Mouse (Mus musculus) embryonic facial prominence, embryonic 14.5 days (tissue): ENCODE measurements around the gene Efemp2. TPM values are rescaled to one million over a fixed set of nuclear protein-coding genes. Genes with fewer than 3 reads are reported as not detected.
A peak's percentile ranks its signal among the peaks of the same experiment; 100 is the strongest.

Source experiments
- ATAC-seq: fragments of 200-750 bp; cut with Nextera tagmentation; 2 replicates; pipeline ENCODE4 v1.8.0; 2017; ENCODE audit warnings: low read depth, moderate number of reproducible peaks, moderate TSS enrichment
- DNase-seq: peaks from one replicate; pipeline ENCODE4 v3.0.0-alpha.2; 2015; ENCODE audit warnings: low spot score
- H3K27ac ChIP-seq: fragments of 300-500 bp; sonication (generic); replicated peaks from 2 replicates; pipeline ENCODE4 v1.5.1; 2014; ENCODE audit warnings: low read depth, mild to moderate bottlenecking, low read length, moderate library complexity
- H3K27me3 ChIP-seq: fragments of 300-500 bp; sonication (generic); replicated peaks from 2 replicates; pipeline ENCODE4 v1.6.1; 2014; ENCODE audit warnings: low read length; ENCODE audit not compliant: control insufficient read depth, insufficient read depth
- H3K36me3 ChIP-seq: fragments of 300-500 bp; sonication (generic); 2 replicates; pipeline ENCODE4 v1.6.1; 2014; ENCODE audit warnings: low read length, mixed read lengths; ENCODE audit not compliant: control insufficient read depth, insufficient read depth
- H3K4me1 ChIP-seq: fragments of 300-500 bp; sonication (generic); 2 replicates; pipeline ENCODE4 v1.6.1; 2014; ENCODE audit warnings: antibody characterized with exemption, low read length; ENCODE audit not compliant: control insufficient read depth, insufficient read depth
- H3K4me2 ChIP-seq: fragments of 300-500 bp; sonication (generic); 2 replicates; pipeline ENCODE4 v1.6.1; 2014; ENCODE audit warnings: low read depth, mild to moderate bottlenecking, low read length, moderate library complexity, mixed read lengths
- H3K4me3 ChIP-seq: fragments of 300-500 bp; sonication (generic); 2 replicates; pipeline ENCODE4 v1.5.1; 2014; ENCODE audit warnings: low read depth, mild to moderate bottlenecking, low read length
- H3K9ac ChIP-seq: fragments of 300-500 bp; sonication (generic); 2 replicates; pipeline ENCODE4 v1.6.1; 2014; ENCODE audit warnings: low read depth, mild to moderate bottlenecking, low read length, moderate library complexity, mixed read lengths
- H3K9me3 ChIP-seq: fragments of 300-500 bp; sonication (generic); 2 replicates; pipeline ENCODE4 v1.6.1; 2016; ENCODE audit warnings: low read length; ENCODE audit not compliant: control insufficient read depth
- WGBS: fragments of 180-500 bp; shearing (Covaris S2); extraction: QIAGEN DNeasy Blood & Tissue Kit; methylation state at CpG from one replicate; pipeline ENCODE4 v1.1.7; 2014; 5-methylcytosine and 5-hydroxymethylcytosine counted together
- polyA plus RNA-seq: library from polyadenylated mRNA; unstranded; fragments of >200 nt; fragmentation: Nextera tagmentation; extraction: Ambion mirVana; gene quantifications from 2 replicates; pipeline ENCODE4 v1.2.1, GENCODE M21; 2014

Efemp2 gene
- polyA plus RNA-seq, 1 experiment from 2014 or later = 175 TPM

DNA sequence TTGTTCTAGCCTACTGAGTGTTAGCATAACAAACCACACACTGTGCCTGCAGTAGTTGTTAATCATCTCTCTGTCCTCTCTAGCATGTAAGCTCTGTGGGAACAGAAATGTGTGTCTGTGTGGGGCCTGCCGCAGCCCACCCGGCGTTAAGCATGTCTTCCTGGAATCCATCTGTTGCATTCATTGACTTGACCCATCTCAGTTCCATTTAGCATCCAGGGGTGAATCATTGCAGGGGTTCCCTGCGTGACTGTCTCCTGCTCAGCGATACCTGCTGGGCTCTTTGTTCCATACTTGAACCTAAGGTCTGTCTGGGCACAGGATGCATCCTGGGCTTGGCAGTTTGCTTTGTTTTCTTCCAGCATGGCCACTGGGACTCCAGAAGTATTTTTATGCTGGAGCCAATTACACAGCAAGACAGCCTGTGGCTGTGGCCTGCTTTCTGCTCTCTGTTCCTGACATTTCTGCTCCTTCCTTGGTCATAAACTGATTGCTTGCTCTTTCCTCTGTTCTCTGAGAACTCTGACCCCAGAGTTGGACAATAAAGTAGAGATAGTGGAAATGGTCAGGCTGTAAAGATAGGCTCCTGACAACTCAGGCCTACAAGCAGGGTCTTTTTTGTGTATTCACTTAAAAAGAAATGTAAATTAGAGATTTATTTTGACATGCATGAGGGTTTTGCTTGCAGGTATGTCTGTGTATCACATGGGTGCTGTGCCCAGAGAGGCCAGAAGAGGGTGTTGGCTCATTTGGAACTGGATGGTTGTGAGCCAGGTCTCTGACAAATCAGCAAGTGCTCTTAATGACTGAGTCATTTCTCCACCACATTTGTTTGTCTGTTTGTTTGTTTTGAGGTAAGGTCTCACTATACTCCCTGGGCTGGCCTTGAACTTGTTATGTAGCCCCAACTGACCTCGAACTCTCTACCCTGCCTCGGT is 42.4 kb downstream of the Efemp2 start:
- Histone ChIP-seq H3K4me2 (no peak overlapping the region), H3K27ac (no peak overlapping the region), H3K9me3 (no peaks in the 10 kb centered on the region), H3K4me1 (0 out of 2 replicates have a peak, but pooled peaks cover 2% of the 10 kb centered on the region), H3K9ac (no peak overlapping the region), H3K27me3 (no peaks in the 10 kb centered on the region), H3K4me3 (no peak overlapping the region), H3K36me3 (no peaks in the 10 kb centered on the region)
- 79% methylated on average over 7 of the region's 7 CpGs for WGBS
- DNase-seq (no peak), ATAC-seq (no peak)

DNA sequence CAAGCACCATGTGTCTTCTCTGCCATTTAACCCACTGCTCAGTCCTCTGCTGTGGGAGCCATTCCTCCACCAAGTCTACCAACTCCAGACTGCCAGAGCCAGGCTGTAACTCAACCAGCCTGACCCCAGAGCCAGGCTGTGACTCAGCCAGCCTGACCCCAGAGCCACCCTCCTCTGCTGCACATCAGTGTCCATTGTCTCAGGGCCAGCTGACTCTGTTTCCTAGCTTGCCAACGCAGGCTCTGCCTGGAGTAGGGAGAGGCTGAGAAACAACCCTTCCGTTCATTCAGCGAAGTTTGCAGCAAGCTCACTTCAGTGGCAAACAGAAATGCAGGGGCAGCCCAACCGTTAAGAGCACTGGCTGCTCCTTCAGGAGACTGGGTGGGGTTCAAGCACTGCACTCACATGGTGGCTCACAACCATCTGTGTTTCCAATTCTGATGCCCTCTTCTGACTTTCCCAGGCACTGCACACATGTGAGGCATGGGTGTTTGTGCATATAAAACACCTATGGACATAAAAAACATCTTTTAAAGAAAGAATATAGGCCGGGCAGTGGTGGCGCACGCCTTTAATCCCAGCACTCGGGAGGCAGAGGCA is 43.3 kb downstream of the Efemp2 start:
- ATAC-seq (no peak), DNase-seq (no peak)
- Histone ChIP-seq H3K9me3 (no peaks in the 10 kb centered on the region), H3K36me3 (no peaks in the 10 kb centered on the region), H3K27me3 (no peaks in the 10 kb centered on the region), H3K4me1 (no peaks in the 10 kb centered on the region), H3K4me3 (no peak overlapping the region), H3K9ac (no peak overlapping the region), H3K27ac (no peak overlapping the region), H3K4me2 (no peak overlapping the region)
- 77% methylated on average over 8 of the region's 8 CpGs for WGBS

DNA sequence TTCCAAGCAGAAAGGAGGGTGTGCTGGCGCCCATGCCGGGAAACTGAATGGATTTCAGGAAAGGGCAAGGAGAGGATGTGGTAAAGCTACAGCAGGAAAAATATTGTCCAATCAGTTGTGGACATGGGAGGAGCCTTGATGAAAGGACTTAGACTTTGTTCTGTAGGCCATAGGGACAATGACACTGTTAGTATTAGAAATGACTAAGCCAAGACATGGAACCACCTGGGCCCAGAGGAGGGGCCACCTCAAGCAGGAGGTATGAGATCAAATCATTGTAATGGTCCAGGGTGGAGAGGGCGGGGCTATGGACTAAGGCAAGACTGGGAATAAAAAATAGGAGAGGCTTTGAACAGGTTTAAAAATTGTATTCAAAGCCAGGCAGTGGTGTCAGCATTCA is 45.0 kb downstream of the Efemp2 start:
- H3K9ac ChIP-seq = no peak overlapping the region
- H3K4me2 ChIP-seq = no peak overlapping the region
- no peak overlapping the region for H3K4me3 ChIP-seq
- H3K9me3 ChIP-seq = no peaks in the 10 kb centered on the region
- 86% methylated on average over 3 of the region's 3 CpGs for WGBS
- no peak overlapping the region for H3K27ac ChIP-seq
- no peaks in the 10 kb centered on the region for H3K4me1 ChIP-seq
- DNase-seq (no peak), ATAC-seq (no peak)
- H3K36me3 ChIP-seq = no peaks in the 10 kb centered on the region
- no peaks in the 10 kb centered on the region for H3K27me3 ChIP-seq

DNA sequence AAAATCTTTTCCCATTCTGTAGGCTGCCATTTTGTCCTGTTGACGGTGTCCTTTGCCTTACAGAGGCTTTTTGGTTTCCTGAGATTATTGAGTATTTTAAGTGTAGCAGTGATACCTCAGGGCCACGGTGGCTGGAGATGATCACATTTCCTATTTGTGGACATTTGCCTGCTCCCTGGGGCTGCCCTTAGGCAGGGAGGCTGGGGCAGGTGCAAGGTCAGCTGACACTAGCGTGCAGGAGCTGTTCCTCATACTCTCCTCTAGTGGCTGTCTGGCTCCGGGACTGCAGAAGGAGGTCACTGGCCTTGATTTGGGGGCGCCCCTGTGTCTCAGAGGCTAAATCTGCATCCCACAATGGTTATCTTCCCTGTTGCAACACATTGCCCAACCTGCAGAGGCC is 51.5 kb downstream of the Efemp2 start:
- H3K9ac ChIP-seq = no peak overlapping the region
- H3K27me3 ChIP-seq = no peaks in the 10 kb centered on the region
- no peak for DNase-seq
- no peak overlapping the region for H3K4me2 ChIP-seq
- H3K9me3 ChIP-seq = no peaks in the 10 kb centered on the region
- H3K27ac ChIP-seq = no peak overlapping the region
- H3K4me3 ChIP-seq = no peak overlapping the region
- H3K4me1 ChIP-seq = 0 out of 2 replicates have a peak, but pooled peaks cover 5% of the 10 kb centered on the region
- H3K36me3 ChIP-seq = no peaks in the 10 kb centered on the region
- no peak for ATAC-seq
- 67% methylated on average over 5 of the region's 5 CpGs for WGBS

DNA sequence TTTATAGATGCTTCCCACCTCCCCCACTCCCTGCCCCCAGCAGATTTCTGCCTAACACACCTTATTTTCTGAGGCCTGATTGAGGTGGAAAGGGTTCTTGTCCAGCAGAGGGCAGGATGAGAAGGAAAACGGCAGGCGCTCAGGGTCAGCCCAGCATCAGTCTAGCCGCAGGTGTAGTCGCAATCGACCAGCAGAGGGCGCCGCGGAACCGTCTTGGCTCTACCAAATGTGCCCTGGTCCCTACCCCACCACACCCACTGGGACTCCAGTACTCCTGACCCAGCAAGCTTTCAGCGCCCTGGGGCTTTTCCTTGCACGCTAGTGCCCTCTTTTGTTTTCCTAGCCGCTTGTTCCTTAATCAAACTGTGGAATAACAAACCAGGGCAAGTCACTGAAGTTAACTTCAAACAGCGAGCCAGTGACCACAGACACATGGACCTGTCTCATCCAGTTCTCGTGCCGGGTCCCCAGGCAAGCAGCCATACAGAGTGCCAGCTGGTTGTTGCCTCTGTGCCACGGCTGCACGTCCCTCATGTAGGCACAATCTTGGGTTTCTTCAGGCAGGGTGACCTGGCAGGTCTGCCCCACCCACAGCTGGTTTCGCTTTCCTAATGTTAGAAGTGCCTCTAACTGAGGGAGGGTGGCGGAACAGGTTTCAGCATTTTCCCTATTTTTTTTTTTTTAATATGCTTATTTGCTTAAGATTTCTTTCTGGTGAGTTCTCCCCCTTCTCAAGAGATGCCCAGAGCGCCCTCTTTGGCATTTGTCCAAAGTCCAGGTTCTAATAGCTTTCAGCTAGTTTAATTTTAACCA is 55.8 kb downstream of the Efemp2 start:
- DNase-seq = peak; percentile 92

DNA sequence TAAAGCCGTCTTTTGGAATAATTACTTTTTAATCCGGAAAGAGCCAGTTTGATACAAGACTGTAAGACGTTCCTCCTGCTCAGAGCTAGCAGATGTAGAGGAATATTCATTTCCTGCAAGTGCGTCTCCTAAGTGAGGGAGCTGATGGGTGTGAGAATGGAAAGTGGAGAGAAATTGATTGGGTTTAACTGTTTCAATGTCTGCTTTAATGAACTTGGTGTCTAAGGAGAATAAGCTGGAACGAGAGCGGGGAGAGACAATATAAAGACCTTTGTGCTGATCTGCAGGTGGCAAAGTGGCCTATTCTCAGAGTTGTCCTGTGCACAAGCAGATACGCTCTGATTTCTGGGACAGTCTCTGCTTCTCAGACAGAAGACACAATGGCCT is 56.4 kb downstream of the Efemp2 start:
- ATAC-seq = no peak
- Histone ChIP-seq H3K9ac (no peak overlapping the region), H3K9me3 (no peaks in the 10 kb centered on the region), H3K27ac (peak overlapping the region; percentile 33), H3K36me3 (no peaks in the 10 kb centered on the region), H3K4me3 (no peak overlapping the region), H3K4me1 (0 out of 2 replicates have a peak, but pooled peaks cover 5% of the 10 kb centered on the region), H3K4me2 (peak overlapping the region; percentile 51; the same call in 1 of the 2 replicates), H3K27me3 (no peaks in the 10 kb centered on the region; the same call in 1 of the 2 replicates)
- WGBS = 43% methylated on average over 7 of the region's 7 CpGs
- DNase-seq = no peak

More for the DNA sequence above, 55.8 kb downstream of the Efemp2 start:
- Histone ChIP-seq H3K4me1 (0 out of 2 replicates have a peak, but pooled peaks cover 5% of the 10 kb centered on the region), H3K4me2 (peak overlapping the region; percentile 51), H3K9ac (peak overlapping the region; percentile 17), H3K27me3 (no peaks in the 10 kb centered on the region; the same call in 1 of the 2 replicates), H3K27ac (no peak overlapping the region; the same call in 1 of the 2 replicates), H3K36me3 (no peaks in the 10 kb centered on the region), H3K9me3 (no peaks in the 10 kb centered on the region), H3K4me3 (peak overlapping the region; percentile 26)
- ATAC-seq = peak; percentile 97
- 9% methylated on average over 19 of the region's 20 CpGs for WGBS

Other genes starting within 250 kb of the Efemp2 start
- 28.1 and 30.9 TPM in 2 replicates for gene Pacs1, start 200.8 kb upstream of the Efemp2 start, polyA plus RNA-seq
- gene Sf3b2, start 178.5 kb upstream of the Efemp2 start, polyA plus RNA-seq = 247 and 281 TPM in 2 replicates
- gene Gal3st3, start 175.6 kb upstream of the Efemp2 start, polyA plus RNA-seq = 4.0 and 4.3 TPM in 2 replicates
- gene Catsper1, start 138.2 kb upstream of the Efemp2 start, polyA plus RNA-seq = not detected in 2 replicates
- gene Cst6, start 124.4 kb upstream of the Efemp2 start, polyA plus RNA-seq = 7.5 and 9.2 TPM in 2 replicates
- 35.0 and 35.7 TPM in 2 replicates for gene Eif1ad, start 107.2 kb upstream of the Efemp2 start, polyA plus RNA-seq
- gene Banf1, start 106.8 kb upstream of the Efemp2 start, polyA plus RNA-seq = 375 and 387 TPM in 2 replicates
- 50.3 and 65.9 TPM in 2 replicates for gene Sart1, start 85.3 kb upstream of the Efemp2 start, polyA plus RNA-seq
- 0.53 TPM in 1 of 2 replicates, not detected in the other for gene Tsga10ip, start 71.4 kb upstream of the Efemp2 start, polyA plus RNA-seq
- 191 and 195 TPM in 2 replicates for gene Drap1, start 49.0 kb upstream of the Efemp2 start, polyA plus RNA-seq
- 51.1 and 56.1 TPM in 2 replicates for gene AI837181, start 48.8 kb upstream of the Efemp2 start, polyA plus RNA-seq
- not detected in 2 replicates for gene Fosl1, start 26.4 kb upstream of the Efemp2 start, polyA plus RNA-seq
- gene Ccdc85b, start 16.1 kb upstream of the Efemp2 start, polyA plus RNA-seq = 5.7 and 6.1 TPM in 2 replicates
- 75.0 and 99.0 TPM in 2 replicates for gene Fibp, start 13.3 kb upstream of the Efemp2 start, polyA plus RNA-seq
- 0.85 and 1.5 TPM in 2 replicates for gene Ctsw, start 5.4 kb upstream of the Efemp2 start, polyA plus RNA-seq
- 38.0 and 39.6 TPM in 2 replicates for gene Mus81, start 14.4 kb downstream of the Efemp2 start, polyA plus RNA-seq
- 2,353 and 2,499 TPM in 2 replicates for gene Cfl1, start 16.5 kb downstream of the Efemp2 start, polyA plus RNA-seq
- gene 1700020D05Rik, start 29.8 kb downstream of the Efemp2 start, polyA plus RNA-seq = not detected in 2 replicates
- 10.7 and 13.2 TPM in 2 replicates for gene Snx32, start 36.6 kb downstream of the Efemp2 start, polyA plus RNA-seq
- 6.1 and 6.4 TPM in 2 replicates for gene Ovol1, start 86.7 kb downstream of the Efemp2 start, polyA plus RNA-seq
- 3.3 and 3.8 TPM in 2 replicates for gene Ap5b1, start 94.1 kb downstream of the Efemp2 start, polyA plus RNA-seq
- gene Rnaseh2c, start 127.9 kb downstream of the Efemp2 start, polyA plus RNA-seq = 94.8 and 110 TPM in 2 replicates
- 24.7 and 32.5 TPM in 2 replicates for gene Kat5, start 136.3 kb downstream of the Efemp2 start, polyA plus RNA-seq
- gene Rela, start 163.5 kb downstream of the Efemp2 start, polyA plus RNA-seq = 49.2 and 52.9 TPM in 2 replicates
- gene Sipa1, start 189.8 kb downstream of the Efemp2 start, polyA plus RNA-seq = 24.4 and 26.6 TPM in 2 replicates
- 18.9 and 23.3 TPM in 2 replicates for gene Map3k11, start 214.8 kb downstream of the Efemp2 start, polyA plus RNA-seq
- gene Pcnx3, start 215.0 kb downstream of the Efemp2 start, polyA plus RNA-seq = 24.1 and 32.1 TPM in 2 replicates
- 0.34 and 1.7 TPM in 2 replicates for gene Kcnk7, start 230.4 kb downstream of the Efemp2 start, polyA plus RNA-seq